Mouse (Mus musculus) bone marrow macrophage, adult 2 months (primary cell): ENCODE results near the gene Vwa1.

Source experiments
- CTCF ChIP-seq: IDR thresholded peaks from 2 replicates; pipeline ENCODE4 v1.5.1; 2012; ENCODE audit warnings: low read depth, mild to moderate bottlenecking, low read length, moderate library complexity
- POLR2A ChIP-seq: IDR thresholded peaks from 2 replicates; pipeline ENCODE4 v1.6.1; 2012; ENCODE audit warnings: mild to moderate bottlenecking, low read depth, low read length, borderline replicate concordance

- TF ChIP-seq CTCF: no peak
- no peak for TF ChIP-seq POLR2A
These were observed 30.0 kb downstream of the Vwa1 start for GRCm38 (mm10) chr4:155744474-155744873.
